Mouse (Mus musculus) ES-E14 (cell line): Measurements from ENCODE around the gene Snx12.

ENCODE experiments used
- CHD2 ChIP-seq: IDR thresholded peaks from 2 replicates; pipeline ENCODE4 v1.6.1; 2014; ENCODE audit warnings: mild to moderate bottlenecking, low read depth, low read length, inconsistent platforms
- HCFC1 ChIP-seq: IDR thresholded peaks from 2 replicates; pipeline ENCODE4 v1.6.1; 2012; ENCODE audit warnings: low read length, inconsistent platforms, borderline replicate concordance; ENCODE audit not compliant: insufficient read depth
- MAFK ChIP-seq: IDR thresholded peaks from 2 replicates; pipeline ENCODE4 v1.6.1; 2014; ENCODE audit warnings: mild to moderate bottlenecking, low read depth, low read length, inconsistent platforms; ENCODE audit not compliant: insufficient read depth
- ZC3H11A ChIP-seq: IDR thresholded peaks from 2 replicates; pipeline ENCODE4 v1.6.1; 2012; ENCODE audit warnings: low read depth, mild to moderate bottlenecking, inconsistent platforms, low read length, borderline replicate concordance
- ZNF384 ChIP-seq: IDR thresholded peaks from 2 replicates; pipeline ENCODE4 v1.6.1; 2012; ENCODE audit warnings: low read depth, low read length, inconsistent platforms

DNA sequence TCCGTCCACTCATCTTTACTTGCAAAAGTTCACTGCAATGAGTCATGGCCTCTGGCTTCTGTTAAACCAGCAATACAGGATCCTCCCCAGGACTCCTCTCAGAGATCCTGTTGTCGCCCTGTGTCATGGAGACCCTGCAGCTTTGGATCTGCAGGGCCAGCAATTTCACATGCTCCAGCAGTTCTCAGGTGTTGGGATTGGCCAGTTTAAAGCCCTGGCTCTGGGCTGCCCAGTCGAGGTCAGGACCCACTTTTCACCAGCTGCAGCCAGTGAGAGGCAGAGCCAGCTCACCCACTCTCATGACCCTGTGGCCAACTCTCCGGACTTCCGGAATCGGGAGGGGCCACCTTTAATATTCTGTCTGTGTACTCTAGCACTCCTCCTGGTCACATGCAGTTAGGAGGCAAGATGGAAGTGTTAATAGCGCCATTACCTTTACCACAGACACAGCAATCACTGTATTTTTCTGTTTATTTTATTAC, 95.8 kb downstream of the Snx12 start:
- TF ChIP-seq ZNF384 (no peak), ZC3H11A (no peak), HCFC1 (no peak), MAFK (no peak), CHD2 (no peak)
